Mouse (Mus musculus): ENCODE data around the gene Tns4.

Gene Tns4

DNA sequence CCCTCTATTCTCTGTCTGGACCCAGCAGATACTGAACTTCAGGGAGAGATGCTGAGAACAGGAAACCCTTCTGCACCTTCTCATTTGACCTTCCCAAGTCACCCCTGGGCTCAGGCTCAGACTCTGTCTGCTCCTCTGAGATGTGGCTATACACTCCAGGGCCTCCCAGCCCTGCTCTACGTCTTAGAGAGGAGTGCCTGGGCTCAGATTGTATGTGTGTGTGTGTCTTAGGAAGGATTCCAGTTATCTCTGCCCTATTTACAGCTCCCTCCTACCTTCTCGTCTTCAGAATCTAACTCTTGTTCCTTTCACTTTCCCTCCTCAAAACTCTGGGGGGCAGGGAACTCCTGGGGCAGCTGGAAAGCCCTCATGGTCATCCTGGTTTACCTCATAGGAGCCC is 620 bp downstream of the Tns4 start:
- DNase-seq, result no peak

- DNase-seq, result no peak
Observed at GRCm38 (mm10) chr11:99084366-99084765, 4.7 kb downstream of the Tns4 start.

- DNase-seq, result no peak
Observed at GRCm38 (mm10) chr11:99083516-99083915, 5.6 kb downstream of the Tns4 start.

DNA sequence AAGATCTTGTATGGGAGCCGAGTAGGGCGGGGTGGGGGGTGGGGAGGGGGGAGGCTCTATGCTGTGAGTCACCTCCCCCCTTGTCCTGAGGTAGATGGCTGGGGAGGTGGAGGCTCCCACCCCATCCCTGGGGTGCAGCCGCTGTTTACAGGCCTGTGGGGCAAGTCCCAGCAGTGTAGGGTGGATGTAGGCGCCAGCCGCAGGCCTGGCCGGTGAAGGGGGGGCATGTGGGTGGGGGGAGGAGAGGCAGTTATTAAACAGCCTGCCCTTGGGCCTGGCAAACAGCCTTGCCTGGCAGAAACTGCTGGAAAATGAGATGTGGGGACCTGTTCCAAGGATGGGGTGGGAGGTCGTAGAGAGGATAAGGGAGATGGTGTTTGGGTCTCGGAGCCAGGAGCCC is 7.0 kb downstream of the Tns4 start:
- DNase-seq, result no peak

DNA sequence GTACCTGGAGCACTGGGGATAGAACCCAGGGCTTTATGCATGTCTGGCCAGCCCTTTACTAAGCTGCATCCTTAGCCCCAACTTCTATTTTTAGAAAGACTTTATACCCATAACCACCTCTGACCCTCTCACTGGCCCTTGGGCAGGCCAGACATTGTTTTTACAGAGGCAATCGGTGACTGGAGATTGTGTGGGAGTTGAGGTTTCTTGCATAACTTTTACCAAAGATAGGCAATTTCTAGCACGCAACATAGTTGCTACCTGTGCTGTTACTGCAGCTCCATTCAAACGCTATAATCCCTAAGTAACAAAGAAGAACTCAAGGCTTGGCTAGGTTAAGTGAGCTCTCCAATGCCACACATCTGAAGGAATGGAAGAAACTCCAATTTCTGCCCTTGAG is 7.5 kb downstream of the Tns4 start:
- no peak for DNase-seq

DNA sequence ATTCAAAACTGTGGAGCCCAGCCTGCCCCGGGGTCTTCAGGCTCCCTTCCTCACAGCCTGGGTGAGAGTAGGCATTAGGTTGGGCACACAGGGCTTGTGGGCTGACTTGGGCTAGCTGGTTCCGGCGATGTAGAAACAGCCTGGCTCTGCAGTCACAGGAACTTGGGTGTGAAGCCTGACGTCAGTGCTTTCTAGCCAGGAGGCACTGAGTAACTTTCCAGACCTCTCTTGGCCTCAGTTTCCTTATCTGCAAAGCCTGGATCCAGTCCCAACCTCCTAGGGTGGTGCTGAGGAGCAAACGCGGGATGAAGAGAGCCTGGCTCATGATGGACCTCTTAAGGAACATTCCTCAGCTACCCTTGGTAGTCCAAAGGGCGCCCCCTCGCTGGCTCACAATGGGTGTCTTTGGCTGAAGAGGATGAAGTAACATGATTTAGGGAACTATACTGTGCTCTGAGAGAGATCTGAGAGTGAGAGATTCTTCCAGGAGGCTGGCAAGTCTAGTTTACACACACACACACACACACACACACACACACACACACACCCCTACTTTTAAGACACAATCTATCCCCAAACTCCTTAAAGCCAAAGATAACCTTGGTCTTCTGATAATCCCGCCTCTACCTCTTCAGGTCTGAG is 8.1 kb downstream of the Tns4 start:
- DNase-seq, result no peak

- no peak for DNase-seq
Observed at GRCm38 (mm10) chr11:99077869-99078268, 11.2 kb downstream of the Tns4 start.

DNA sequence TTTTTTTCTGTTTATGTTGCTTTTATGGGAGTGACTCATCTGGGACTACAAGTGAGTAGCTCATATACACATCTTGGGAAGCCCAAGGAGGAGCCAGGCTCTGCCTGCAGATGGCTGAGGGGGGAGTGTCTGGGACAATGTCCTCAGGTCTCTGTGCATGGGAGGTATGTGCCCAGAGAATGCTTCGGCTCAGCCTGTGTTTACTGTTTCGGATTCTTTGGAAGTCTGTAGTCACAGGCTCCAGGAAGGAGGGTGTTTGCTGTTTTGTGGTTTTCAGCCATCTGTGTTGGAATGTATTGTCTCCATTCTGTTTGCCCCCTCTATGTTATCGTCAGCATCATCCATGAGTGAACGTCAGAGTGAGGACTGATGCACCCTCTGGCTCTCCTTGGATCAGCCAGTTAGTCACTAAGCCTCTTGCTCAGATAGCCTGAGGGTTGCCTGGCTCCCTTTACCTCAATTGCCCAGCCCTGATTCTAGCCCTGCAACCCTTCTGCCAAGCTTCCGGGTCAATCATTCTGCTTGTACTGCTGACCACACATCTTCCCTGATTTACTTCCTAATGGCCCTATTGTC is 12.3 kb downstream of the Tns4 start:
- DNase-seq, result no peak

GRCm38 (mm10) chr11:99073781-99074180 is 15.3 kb downstream of the Tns4 start:
- no peak for DNase-seq

GRCm38 (mm10) chr11:99071866-99072265 is 17.2 kb downstream of the Tns4 start:
- no peak for DNase-seq

- no peak for DNase-seq
Observed at GRCm38 (mm10) chr11:99068455-99068854, 20.7 kb downstream of the Tns4 start.

DNA sequence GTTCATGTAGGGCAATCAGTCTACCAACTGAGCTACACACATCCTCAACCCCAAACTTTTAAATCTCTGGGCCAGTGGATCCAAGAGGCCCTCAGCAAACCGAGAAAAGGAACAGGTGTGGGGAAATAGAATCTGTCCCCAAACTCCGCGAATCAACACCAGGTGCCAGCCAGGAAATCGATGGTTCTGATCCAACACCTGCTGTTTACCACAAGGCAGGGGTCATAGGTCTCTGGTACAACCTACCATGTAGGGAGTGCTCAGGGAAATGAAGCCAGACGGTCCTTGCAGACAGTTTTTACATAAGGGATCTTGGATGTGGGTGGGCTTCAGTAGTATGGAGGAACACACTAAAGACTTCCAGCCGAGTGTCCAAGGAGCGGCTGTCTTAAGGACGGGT is 21.5 kb downstream of the Tns4 start:
- DNase-seq, result no peak

- peak; percentile 28 to 51 for DNase-seq
Observed at GRCm38 (mm10) chr11:99065979-99066378, 23.1 kb downstream of the Tns4 start.

GRCm38 (mm10) chr11:99065353-99065752 is 23.8 kb downstream of the Tns4 start:
- DNase-seq, result no peak

GRCm38 (mm10) chr11:99063406-99064131 is 25.5 kb downstream of the Tns4 start:
- no peak for DNase-seq

DNA sequence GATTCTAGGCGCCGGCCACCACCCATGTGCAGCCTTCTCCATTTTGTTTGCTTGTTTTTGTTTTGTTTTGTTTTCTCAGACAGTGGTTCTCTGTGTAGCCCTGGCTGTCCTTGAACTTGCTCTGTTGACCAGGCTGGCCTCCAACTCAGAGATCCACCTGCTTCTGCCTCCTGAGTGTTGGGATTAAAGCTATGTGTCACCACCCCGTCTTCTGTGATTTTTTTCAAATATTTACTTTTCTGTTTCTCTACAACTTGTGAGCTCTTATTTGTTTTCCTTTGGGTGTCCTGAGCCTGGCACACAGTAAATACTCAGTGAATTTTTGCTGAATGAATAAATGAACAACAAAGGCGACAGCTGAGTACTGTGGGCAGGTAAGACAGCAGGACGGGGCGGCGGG is 26.4 kb downstream of the Tns4 start:
- DNase-seq, result no peak

- no peak for DNase-seq
Observed at GRCm38 (mm10) chr11:99060435-99060834, 28.7 kb downstream of the Tns4 start.

GRCm38 (mm10) chr11:99055571-99056452 is 33.3 kb downstream of the Tns4 start:
- DNase-seq, result no peak

- DNase-seq, result no peak
Observed at GRCm38 (mm10) chr11:99055143-99055542, 34.0 kb downstream of the Tns4 start.

DNA sequence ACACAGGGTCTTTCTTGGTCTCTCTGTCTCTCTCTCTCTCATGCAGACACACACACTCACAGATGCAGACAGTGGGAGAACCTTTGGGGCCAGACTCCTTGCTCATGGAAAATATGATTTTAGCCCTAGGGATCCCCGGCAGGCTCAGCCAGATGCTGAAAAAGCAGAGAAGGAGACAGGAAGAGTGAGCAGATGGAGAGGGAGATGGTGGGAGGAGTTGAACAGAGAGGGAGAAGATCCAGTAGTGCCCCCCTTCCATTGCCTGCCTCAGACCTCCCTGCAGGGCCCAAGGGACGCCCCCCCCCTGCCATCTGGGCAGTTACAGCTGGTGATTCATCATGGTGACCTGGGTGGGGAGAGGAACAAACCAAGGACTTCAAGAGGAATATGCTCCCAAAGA is 41.5 kb downstream of the Tns4 start:
- no peak for DNase-seq

DNA sequence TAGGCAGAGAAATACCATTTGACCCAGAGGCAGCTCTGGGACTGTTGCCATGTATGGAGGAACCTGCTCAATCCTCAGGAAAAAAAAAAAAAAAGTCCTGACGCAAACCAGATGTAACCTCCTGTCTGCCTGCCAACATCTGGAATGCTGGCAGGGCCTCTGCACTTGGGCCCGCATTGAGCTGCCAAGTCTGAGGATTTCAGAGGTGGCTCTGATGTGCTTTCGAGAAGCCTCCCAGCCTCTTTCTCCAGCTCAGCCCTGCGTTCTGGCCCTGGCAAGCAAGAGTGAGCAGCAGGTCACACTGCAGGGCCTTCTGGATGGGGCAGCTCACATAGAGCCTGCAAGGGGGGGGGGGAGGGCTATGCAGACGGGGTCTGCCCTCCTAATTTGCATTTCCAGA is 42.0 kb downstream of the Tns4 start:
- DNase-seq, result no peak

DNA sequence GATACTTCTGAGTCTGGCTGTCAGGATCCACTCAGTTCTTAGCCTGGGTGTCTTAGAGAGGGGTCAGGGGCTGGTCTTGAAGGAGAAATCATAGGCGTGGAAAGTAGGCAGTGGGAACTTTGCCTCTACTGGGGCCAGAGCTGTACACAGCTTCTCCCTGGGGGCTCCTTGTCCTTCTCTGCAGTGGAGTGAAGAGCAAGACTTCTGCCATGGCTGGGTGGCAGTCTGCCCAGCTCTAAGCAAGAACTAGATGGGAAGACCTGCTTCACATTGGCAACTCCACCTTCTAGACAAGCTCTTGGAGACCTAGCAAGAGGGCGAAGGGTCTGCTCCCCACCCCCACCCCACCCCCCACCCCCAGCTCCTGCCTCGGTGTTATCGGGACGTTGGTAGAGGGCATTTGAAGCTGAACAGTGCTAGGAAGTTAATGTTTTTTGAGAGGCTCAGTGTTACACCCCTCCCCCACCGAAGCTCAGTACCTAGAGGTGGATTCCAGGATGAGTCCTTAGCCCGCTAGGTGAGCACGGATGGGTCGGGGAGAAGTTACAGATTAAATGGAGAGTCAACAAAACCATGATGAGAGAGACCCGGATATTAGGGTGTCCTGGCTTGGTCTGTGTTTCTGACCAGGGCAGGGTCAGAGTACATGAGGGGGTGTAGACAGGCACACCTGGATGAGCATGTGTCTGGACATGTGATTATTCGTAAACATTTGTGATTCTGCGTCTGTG is 43.8 kb downstream of the Tns4 start:
- no peak for DNase-seq

GRCm38 (mm10) chr11:99044306-99044705 is 44.8 kb downstream of the Tns4 start:
- DNase-seq, result no peak
